Mouse (Mus musculus) skeletal muscle tissue, adult 2 months (tissue): Measurements from ENCODE around the gene Gpr85.

ENCODE experiments used
- DNase-seq: peaks from one replicate; pipeline ENCODE4 v3.0.0-alpha.2; 2012; ENCODE audit warnings: low read depth, low spot score

Gpr85 gene

GRCm38 (mm10) chr6:13816661-13817060 lies 23.1 kb downstream of the Gpr85 start:
- DNase-seq, result no peak

- no peak for DNase-seq
Observed at GRCm38 (mm10) chr6:13812157-13812556, 27.6 kb downstream of the Gpr85 start.

GRCm38 (mm10) chr6:13800071-13800470 lies 39.7 kb downstream of the Gpr85 start:
- no peak for DNase-seq

- no peak for DNase-seq
Observed at GRCm38 (mm10) chr6:13797389-13797788, 42.4 kb downstream of the Gpr85 start.
